Mouse (Mus musculus) myocyte (in vitro differentiated cells): ENCODE measurements at regions not wholly inside any gene's neighbourhood (a gene's known extent, or its start where the extent isn't known, plus 50 kb on each side); places are given as distances from the start of the nearest gene placed in this dataset.

Source experiments
- H3K27me3 ChIP-seq: one replicate; pipeline ENCODE4 v1.6.1; 2011; ENCODE audit not compliant: control insufficient read depth, insufficient read depth, insufficient read length
- H3K36me3 ChIP-seq: one replicate; pipeline ENCODE4 v1.6.1; 2011; ENCODE audit not compliant: control insufficient read depth, insufficient read depth
- H3K4me2 ChIP-seq: one replicate; pipeline ENCODE4 v1.6.1; 2011; ENCODE audit warnings: low read depth, control low read depth
- H3K4me3 ChIP-seq: one replicate; pipeline ENCODE4 v1.5.1; 2011; ENCODE audit warnings: mild to moderate bottlenecking, control low read depth, moderate library complexity
- H3K79me2 ChIP-seq: one replicate; pipeline ENCODE4 v1.6.1; 2011; ENCODE audit not compliant: control insufficient read depth, insufficient read depth
- H3ac ChIP-seq: one replicate; pipeline ENCODE4 v1.6.1; 2011; ENCODE audit not compliant: control insufficient read depth, insufficient read length
- CEBPB ChIP-seq: IDR thresholded peaks from 2 replicates; pipeline ENCODE4 v1.6.1; 2011; ENCODE audit warnings: mild to moderate bottlenecking, moderate library complexity; ENCODE audit not compliant: poor library complexity, insufficient read depth, severe bottlenecking
- E2F4 ChIP-seq: IDR thresholded peaks from one replicate; pipeline ENCODE4 v1.6.1; 2011; ENCODE audit warnings: mild to moderate bottlenecking, control low read depth, moderate library complexity; ENCODE audit not compliant: insufficient read depth
- MAX ChIP-seq: IDR thresholded peaks from one replicate; pipeline ENCODE4 v1.6.1; 2011; ENCODE audit warnings: low read depth, mild to moderate bottlenecking, control low read depth
- MYOD1 ChIP-seq, 3 experiments: IDR thresholded peaks; one replicate each; pipeline ENCODE4 v1.6.1; 2011; ENCODE audit warnings: control low read depth in 2 of 3, low read depth in 2 of 3, mild to moderate bottlenecking in 2 of 3, moderate library complexity in 1 of 3; ENCODE audit not compliant: insufficient read length in 2 of 3, control insufficient read depth in 1 of 3
- MYOG ChIP-seq, 3 experiments: IDR thresholded peaks; one replicate each; pipeline ENCODE4 v1.6.1; 2011; ENCODE audit warnings: control low read depth in 2 of 3, low read depth in 2 of 3, mild to moderate bottlenecking in 2 of 3; ENCODE audit not compliant: insufficient read length in 2 of 3, control insufficient read depth in 1 of 3, insufficient read depth in 1 of 3
- POLR2A ChIP-seq: IDR thresholded peaks from one replicate; pipeline ENCODE4 v1.6.1; 2011; ENCODE audit warnings: low read depth, mild to moderate bottlenecking, control low read depth, moderate library complexity; ENCODE audit not compliant: insufficient read length
- POLR2AphosphoS2 ChIP-seq: IDR thresholded peaks from one replicate; pipeline ENCODE4 v1.6.1; 2011; ENCODE audit warnings: low read depth, control low read depth; ENCODE audit not compliant: insufficient read length
- REST ChIP-seq: IDR thresholded peaks from one replicate; pipeline ENCODE4 v1.6.1; 2011; ENCODE audit warnings: mild to moderate bottlenecking, control low read depth, moderate library complexity; ENCODE audit not compliant: insufficient read depth, insufficient read length
- SRF ChIP-seq: IDR thresholded peaks from one replicate; pipeline ENCODE4 v1.6.1; 2011; ENCODE audit warnings: low read depth; ENCODE audit not compliant: control insufficient read depth, insufficient read length
- TCF12 ChIP-seq: IDR thresholded peaks from one replicate; pipeline ENCODE4 v1.6.1; 2011; ENCODE audit warnings: mild to moderate bottlenecking, control low read depth; ENCODE audit not compliant: poor library complexity, insufficient read depth, severe bottlenecking
- TCF3 ChIP-seq: IDR thresholded peaks from one replicate; pipeline ENCODE4 v1.6.1; 2011; ENCODE audit warnings: low read depth, control low read depth; ENCODE audit not compliant: insufficient read length
- USF1 ChIP-seq: IDR thresholded peaks from one replicate; pipeline ENCODE4 v1.6.1; 2011; ENCODE audit warnings: low read depth, mild to moderate bottlenecking, control low read depth, moderate library complexity

DNA sequence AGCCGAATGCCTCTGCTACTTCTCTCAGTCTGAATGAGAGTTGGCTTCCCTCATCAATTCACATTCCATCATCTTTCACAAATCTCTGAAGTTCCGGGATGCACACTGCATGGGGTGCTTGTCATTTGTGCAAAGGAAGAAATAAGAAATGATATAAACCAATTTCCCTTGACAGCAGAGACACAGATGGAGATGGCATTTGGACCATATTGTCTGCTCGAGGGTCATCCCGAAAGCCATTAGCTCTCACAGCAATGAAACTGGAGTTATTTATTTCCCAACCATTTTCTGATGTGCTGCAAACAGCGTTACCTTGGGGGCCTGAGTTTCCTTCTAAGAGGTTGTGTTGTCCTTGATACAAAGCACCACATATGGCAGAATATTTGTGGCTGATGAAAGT lies 285.5 kb downstream of the Pdha2 start:
- Histone ChIP-seq H3ac (no peak overlapping the region), H3K4me3 (no peak overlapping the region), H3K36me3 (no peaks in the 10 kb centered on the region), H3K27me3 (no peaks in the 10 kb centered on the region), H3K4me2 (no peak overlapping the region), H3K79me2 (no peaks in the 10 kb centered on the region)
- TF ChIP-seq E2F4 (no peak), POLR2A (no peak), MAX (no peak), POLR2AphosphoS2 (no peak), SRF (no peak), REST (no peak), CEBPB (no peak), TCF3 (no peak), USF1 (no peak), TCF12 (no peak), MYOG (IDR thresholded peaks at IDR 0.05; ENCODE audit: control insufficient read depth in 1 of 3, insufficient read depth in 1 of 3, insufficient read length in 2 of 3, low read depth in 2 of 3) (no peak), MYOD1 (IDR thresholded peaks at IDR 0.05; ENCODE audit: control insufficient read depth in 1 of 3, insufficient read length in 2 of 3, low read depth in 2 of 3) (no peak)

GRCm38 (mm10) chr3:140876201-140876895 lies 335.8 kb downstream of the Pdha2 start:
- Histone ChIP-seq H3K4me2 (no peak overlapping the region), H3K36me3 (no peaks in the 10 kb centered on the region), H3K79me2 (no peaks in the 10 kb centered on the region), H3K4me3 (no peak overlapping the region), H3K27me3 (no peaks in the 10 kb centered on the region), H3ac (no peak overlapping the region)
- no peak for TF ChIP-seq TCF12

DNA sequence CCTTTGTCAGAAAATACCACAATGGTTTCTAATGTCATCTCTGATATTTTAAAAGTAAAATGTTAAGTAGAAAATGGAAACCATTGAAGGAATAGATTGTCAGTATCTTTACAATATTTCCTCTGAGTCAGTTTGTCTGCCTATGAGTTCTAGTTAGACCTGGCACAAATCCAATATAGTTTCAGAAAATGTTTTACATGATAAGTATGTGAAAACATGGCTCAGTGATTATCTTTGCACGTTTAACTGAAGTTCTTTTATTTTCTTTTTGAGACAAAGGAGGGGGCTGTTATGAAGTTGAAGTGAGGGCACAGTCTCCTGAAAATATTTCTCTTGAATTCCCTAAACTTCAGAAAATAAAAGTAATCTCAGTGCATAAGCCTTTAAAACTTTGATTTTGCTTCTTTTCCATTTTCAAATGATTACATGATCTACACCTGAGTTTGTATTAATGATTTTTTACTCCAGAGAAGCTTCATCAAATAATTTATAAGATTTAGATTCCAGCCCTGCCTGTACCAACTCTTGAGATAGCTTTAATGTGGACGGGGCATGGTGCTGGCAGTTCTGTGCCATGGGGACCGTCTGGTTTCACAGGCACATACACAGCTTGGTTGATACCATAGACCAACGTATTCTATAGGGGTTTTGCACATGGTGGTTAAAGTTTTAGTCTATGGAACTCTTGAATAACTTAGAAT lies 336.5 kb downstream of the Pdha2 start:
- Histone ChIP-seq H3ac (no peak overlapping the region), H3K4me3 (no peak overlapping the region), H3K36me3 (no peaks in the 10 kb centered on the region), H3K79me2 (no peaks in the 10 kb centered on the region), H3K27me3 (no peaks in the 10 kb centered on the region), H3K4me2 (no peak overlapping the region)
- no peak for TF ChIP-seq CEBPB
- TF ChIP-seq MAX, result no peak
- no peak for TF ChIP-seq TCF12
- no peak for TF ChIP-seq POLR2AphosphoS2
- TF ChIP-seq E2F4, result no peak
- no peak for TF ChIP-seq USF1
- no peak for TF ChIP-seq POLR2A
- TF ChIP-seq REST, result no peak
- TF ChIP-seq MYOD1 (IDR thresholded peaks at IDR 0.05; ENCODE audit: control insufficient read depth in 1 of 3, insufficient read length in 2 of 3, low read depth in 2 of 3), result no peak
- no peak for TF ChIP-seq MYOG (IDR thresholded peaks at IDR 0.05; ENCODE audit: control insufficient read depth in 1 of 3, insufficient read depth in 1 of 3, insufficient read length in 2 of 3, low read depth in 2 of 3)
- no peak for TF ChIP-seq SRF
- TF ChIP-seq TCF3, result no peak

- Histone ChIP-seq H3K79me2 (no peaks in the 10 kb centered on the region), H3K36me3 (no peaks in the 10 kb centered on the region), H3K4me2 (no peak overlapping the region), H3K4me3 (no peak overlapping the region), H3ac (no peak overlapping the region), H3K27me3 (no peaks in the 10 kb centered on the region)
- TF ChIP-seq POLR2A (no peak), CEBPB (no peak), USF1 (no peak), POLR2AphosphoS2 (no peak), MYOD1 (IDR thresholded peaks at IDR 0.05; ENCODE audit: control insufficient read depth in 1 of 3, insufficient read length in 2 of 3, low read depth in 2 of 3) (no peak), TCF3 (no peak), REST (no peak), E2F4 (no peak), TCF12 (no peak), MAX (no peak), SRF (no peak), MYOG (IDR thresholded peaks at IDR 0.05; ENCODE audit: control insufficient read depth in 1 of 3, insufficient read depth in 1 of 3, insufficient read length in 2 of 3, low read depth in 2 of 3) (no peak)
These were observed 337.9 kb downstream of the Pdha2 start for GRCm38 (mm10) chr3:140874070-140874895.
